Mouse (Mus musculus) thymus, postnatal 10 days (tissue): ENCODE results near the gene Npl.
A peak's percentile ranks its signal among the peaks of the same experiment; 100 is the strongest.
"Not testable (repeated sequence)": the region's sequence is repeated elsewhere in the genome, so short reads cannot be mapped to it uniquely, and the experiment has no call there.

Experiments used
- DNase-seq, 2 experiments: peaks; one replicate each; pipeline ENCODE4 v3.0.0; 2021; ENCODE audit warnings: low spot score in 2 of 2

The Npl gene

DNA sequence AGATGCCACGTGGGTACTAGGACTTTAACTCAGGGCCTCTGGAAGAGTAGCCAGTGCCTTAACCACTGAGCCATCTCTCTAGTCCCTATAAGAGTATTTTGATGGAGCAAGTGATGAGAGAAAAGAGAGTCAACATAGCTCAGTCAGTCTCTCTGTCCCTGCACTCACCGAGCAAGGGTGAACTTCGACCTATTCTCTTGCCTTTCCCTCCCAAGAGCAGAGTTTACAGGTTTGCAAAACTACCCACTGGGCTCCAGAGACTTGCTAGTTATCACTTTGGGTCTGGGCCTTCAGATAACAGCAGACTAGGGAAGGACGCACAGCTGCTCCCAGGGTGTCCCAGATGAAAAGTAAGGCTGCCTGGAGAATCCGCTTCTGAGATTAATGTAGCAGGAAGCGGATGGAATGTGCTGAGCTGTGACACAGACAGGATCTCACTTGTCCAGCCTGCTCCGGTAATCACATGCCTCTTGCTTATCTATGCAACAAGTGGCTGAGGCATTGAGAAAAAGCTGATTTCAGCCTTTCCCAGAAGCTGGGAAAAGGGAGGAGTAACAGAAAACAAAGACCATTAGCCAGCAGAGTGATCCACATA, 7.0 kb downstream of the Npl start:
- DNase-seq: no peak

DNA sequence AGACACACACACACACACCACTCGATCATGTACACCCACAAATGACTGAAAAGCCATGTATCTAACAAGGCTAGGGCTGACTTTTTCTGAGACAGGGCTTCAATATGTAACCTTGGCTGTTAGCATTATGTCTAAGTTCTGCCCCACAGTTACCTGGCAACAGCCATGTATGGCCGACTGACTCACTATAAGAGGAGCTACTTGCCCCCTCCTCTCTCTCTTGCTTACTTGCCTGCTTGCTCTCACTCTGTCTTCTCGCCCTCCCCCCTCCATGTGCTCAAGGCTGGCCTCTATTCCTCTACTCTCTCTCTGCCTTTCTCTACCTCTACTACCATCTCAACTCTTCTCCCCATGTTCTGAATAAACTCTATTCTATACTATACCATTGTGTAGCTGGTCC, 9.1 kb downstream of the Npl start:
- no peak for DNase-seq

DNA sequence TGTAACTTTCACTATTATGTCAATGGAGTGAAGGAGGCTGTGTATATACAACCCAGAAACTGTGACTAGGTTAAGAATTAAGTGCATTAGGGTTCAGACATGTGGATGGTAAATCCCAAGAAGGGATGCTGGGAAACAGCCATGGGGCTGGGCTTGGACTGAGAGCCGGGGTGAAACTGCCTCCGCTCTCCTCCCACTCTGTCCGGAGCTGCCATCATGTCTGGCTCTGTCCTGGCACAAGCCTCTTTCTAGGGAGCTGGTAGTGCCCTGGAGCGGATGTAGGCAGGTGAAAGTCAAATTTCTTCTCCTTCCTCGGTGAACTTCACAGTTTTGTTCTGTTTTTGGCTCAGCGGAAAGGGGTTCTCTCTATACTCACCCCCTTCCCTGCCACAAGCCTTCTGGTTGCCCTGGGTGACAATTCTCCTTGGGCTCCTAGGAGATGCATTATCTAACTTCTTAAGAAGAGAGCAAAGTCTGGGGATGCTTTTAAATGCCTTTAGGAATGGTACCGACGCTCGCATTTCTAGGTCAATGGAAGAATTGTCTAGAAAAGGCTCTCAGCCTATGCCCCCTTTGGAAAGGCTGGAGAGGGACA, 10.0 kb downstream of the Npl start:
- DNase-seq: no peak

DNA sequence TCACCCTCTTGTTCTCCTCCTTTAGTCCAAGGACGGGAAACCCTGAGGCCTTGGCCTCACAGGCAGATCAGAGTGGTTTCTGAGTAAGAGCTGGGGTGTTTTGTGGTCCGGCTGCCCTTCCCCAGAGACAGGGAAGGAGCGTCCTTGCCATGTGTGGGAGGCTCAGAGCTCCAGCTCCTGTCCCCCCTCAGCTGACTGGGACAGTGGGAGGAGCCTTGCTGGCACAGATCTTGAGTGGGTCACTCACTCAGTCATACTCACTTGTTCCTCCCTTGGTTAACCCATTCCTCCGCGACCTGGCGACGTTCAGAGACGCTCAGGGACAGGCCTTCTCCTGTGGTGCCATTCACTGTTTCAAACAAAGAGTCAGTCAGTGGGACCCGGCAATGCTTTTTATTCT, 14.2 kb downstream of the Npl start:
- DNase-seq: no peak

DNA sequence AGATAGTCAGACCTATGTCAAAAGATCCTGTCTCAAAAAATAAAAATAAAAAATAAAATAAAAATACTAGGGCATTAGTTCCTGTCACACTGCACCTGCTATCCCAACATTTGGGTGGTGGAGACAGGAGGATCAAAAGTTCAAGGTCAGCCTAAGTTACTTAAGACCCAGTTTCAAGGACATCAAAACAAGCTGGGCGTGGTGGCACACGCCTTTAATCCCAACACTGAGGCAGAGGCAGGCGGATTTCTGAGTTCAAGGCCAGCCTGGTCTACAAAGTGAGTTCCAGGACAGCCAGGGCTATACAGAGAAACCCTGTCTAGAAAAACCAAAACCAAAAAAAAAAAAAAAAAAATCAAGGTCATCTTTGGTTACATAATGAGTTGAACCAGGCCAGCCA, 16.9 kb downstream of the Npl start:
- DNase-seq: not testable (repeated sequence)

DNA sequence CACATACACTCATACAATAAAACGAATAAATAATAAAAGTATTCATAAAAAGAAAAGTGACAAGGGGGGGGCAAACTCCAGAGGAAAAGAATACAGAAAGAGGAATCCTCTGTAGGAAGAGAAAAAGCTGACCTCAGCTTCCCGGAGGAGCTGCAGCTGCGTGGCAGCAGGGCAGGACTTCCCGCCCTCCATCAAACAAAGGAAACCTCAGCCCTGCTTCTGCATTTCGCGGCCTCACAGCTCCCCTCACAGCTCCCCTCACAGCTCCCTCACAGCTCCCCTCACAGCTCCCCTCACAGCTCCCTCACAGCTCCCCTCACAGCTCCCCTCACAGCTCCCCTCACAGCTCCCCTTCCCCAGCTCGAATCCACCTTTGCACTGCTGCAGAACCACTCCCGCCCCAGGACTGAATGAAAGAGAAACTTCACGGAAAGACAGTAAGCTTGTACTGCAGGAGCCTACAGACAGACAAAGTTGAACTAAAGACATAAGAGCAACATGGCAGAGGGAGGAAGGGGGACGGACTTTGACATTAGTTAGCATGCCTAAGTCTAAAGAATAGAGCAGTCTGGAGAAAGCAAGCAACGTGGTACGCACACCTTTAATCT, 17.5 kb downstream of the Npl start:
- peak; percentile 70 to 72 for DNase-seq

DNA sequence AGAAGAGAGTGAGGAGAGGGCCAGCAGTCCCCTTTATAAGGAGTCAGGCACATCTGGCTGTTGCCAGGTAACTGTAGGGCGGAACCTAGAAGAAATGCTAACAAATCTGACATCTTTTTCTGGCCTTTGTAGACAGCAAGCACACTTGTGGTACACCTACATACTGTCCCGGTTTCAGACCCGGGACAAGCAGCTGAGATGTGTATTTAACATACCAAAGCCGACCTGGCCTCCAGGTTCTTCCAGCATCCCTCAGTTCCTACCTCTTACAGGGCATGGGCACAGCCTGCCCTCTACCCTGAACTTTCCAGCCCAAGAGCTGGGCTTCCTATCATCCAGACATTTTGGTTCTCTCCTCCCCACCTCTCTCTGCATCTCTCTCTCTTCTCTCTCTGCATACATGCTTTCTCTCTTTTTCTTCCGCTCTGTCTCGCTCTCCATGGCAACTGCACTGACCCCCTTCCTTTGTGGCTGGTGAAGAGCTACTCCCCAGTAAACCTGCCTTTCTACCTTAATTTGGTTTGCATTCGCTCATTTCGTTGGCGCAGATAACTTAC, 18.1 kb downstream of the Npl start:
- DNase-seq: peak in 1 of 2 experiments; percentile 20

DNA sequence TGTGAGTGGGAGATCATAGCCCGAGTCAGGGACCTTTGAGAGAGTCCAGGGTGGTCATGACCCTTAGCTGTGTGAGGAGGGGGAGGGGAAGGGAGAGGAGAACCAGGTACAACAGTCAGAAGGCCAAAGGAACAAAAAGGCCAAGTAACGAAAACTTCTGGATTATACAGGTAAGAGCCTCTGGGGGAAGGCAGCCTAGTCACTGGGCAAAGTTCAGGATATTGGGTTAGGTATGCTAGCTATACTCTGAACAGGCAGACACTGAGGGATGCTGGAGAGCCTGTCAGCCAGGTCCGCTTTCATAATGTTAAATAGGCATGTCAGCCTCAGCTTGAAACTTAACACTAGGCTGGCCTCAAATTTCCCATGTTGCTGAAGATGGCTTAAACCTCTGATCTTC, 27.7 kb downstream of the Npl start:
- no peak for DNase-seq

DNA sequence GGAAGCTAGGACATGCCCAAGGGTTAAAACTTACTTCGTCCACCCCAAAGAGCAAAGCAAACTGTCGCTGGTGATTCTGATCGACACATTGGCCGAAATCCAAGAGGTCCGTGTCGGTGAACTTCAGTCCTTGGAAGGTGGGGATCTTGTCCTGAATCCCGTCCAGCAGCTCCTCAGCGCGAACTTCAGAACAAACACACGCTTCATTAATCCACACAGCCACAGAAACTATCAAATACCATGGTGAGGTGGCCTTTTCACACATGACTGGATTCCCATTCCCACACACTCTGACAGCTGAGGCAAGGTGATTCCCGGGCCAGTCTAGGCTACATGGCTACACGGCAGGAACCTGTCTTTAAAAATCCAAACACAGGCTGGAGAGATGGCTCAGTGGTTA, 34.5 kb downstream of the Npl start:
- no peak for DNase-seq

DNA sequence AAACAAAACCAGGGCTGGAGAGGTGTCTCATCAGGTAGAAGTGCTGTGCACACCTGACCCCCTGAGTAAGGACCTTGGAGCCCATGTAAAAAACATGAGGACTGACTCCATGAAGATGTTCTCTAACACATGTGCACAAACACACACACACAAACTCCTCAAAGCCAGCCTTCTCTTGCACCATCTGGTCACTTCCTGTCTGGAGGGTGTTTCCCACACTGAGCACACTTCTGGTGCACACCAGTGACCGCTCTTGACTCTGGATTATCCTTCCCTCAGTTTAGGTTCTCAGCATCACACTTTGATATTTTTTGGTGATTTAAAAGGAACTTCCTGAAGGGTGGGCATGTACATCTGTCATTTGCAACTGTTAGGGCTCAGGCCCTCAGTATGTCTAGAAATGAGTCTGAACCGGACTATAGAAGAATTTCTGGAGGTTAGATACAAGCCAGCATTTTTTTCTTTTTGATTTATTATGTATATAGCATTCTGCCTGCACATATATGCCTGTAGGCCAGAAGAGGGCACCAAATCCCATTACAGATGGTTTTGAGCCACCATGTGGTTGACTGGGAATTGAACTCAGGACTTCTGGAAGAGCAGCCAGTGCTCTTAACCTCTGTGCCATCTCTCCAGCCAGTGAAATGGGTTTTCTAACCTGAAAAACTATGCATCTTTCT, 39.4 kb downstream of the Npl start:
- DNase-seq: peak in 1 of 2 experiments; percentile 25

DNA sequence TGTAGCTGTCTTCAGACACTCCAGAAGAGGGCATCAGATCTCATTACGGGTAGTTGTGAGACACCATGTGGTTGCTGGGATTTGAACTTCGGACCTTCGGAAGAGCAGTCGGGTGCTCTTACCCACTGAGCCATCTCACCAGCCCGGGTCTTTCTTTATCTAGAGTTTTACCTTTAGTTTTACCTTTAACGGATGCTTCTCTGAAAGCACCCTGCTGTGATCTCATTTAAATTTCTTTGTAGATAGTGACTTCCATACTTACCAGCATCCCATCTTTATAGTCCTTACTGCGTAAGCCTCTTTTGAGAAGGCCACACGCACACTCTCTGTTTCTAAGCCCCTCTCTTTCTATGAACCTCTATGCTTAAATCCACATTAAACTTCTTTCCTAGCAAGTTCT, 40.3 kb downstream of the Npl start:
- not testable (repeated sequence) for DNase-seq

DNA sequence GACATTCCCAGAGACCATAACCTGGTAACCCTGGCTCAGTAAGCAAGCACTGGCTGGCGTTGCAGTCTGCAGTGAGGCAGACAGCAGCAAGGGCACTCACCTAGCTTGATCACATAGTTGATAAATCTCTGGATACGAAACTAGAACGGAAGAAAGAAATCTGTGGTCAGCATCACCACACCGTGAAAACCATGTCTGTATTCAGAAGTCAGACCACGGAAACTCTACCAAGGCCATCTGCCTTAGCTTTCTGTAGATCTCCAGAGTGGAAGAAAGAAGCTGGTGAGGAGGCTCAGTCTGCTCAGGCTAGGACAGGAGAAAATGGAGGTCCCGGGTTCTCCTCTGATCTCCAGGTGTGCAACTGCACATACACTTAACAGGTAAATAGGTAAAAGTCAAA, 40.8 kb downstream of the Npl start:
- DNase-seq: no peak

DNA sequence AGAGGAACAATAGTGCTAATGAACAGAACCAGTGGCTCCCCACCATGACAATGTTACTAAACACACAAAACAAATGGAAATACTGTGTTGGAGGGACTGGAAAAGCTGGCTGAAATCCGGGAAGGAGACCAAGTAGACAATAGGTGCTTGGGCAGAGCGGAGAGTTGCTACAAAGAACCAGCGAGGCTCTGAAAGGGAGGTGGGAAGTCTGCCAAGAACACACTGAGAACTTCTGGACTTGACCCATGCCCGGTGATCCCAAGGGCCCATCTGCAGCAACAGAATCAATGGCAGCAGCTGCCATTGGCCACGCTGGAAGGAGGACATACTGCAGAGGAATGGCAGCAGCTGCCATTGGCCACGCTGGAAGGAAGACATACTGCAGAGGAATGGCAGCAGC, 43.6 kb downstream of the Npl start:
- DNase-seq: no peak

DNA sequence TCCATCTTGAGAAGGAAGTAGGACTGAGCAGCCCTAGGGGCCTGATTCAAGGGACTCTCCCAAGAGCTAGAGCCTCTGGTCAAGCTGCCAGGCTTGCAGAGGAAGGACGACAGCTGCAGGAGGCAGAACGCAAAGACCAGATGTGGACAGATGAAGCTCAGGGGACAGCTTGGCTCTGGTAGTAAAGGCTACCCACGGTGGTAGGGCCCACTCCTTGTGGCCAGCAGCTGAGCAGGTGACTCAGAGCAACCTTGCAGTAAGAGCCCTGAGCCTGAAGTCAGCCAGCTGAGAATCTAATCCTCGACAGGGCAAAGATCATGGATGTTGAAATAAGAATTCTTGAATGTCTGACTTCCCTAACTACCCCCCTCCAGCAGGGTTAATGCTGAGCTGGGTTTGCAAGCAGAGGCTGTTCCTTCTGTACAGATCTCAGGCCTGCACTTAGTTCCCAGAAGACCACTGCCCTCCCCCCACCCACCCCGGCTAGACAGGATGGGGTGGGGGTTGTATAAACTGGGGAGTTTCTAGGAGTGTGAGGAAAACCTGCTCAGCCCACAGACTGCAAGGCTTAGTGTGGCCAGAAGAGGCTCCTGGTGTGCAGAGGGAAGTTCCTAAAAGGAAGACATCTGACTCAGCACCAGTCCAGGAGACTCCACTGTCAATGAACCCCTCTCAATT, 48.1 kb downstream of the Npl start:
- DNase-seq: no peak

DNA sequence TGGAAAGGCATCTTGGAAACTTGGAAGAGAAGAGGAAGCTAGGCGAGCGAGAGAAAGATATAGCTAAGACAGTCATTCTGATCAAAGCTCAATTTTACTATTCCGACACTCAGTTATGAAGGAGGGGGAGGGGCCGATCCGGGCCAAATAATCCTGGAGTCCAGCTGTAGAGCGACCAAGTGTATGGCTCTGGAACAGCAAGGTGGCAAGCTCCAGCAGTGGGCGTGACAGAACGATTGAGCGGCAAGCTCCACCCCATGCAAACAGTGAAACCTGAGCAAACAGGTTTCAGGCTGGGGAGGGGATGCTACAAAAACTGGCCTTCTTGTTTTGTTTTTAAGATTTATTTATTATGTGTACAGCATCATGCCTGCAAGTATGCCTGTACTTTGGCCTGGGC, 49.8 kb downstream of the Npl start:
- DNase-seq: no peak

DNA sequence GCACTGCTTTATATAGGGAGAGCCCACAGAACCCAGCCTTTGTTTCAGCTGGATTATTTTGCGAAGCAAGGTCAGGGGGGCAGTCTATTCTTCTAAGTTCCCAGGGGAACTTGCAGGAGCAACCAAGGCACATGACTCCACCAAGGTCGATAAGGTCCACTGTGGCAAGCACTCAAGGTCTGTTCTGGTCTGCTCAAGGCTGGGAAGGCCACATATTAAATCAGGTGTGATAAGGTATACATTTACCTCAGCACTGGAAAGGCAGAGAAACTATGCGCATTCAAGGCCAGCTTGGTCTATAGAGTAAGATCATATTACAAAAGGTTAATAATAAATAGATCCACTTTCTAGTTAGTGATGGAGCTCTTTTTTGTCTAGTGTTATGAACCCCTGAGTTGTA, 53.8 kb downstream of the Npl start:
- DNase-seq: no peak

DNA sequence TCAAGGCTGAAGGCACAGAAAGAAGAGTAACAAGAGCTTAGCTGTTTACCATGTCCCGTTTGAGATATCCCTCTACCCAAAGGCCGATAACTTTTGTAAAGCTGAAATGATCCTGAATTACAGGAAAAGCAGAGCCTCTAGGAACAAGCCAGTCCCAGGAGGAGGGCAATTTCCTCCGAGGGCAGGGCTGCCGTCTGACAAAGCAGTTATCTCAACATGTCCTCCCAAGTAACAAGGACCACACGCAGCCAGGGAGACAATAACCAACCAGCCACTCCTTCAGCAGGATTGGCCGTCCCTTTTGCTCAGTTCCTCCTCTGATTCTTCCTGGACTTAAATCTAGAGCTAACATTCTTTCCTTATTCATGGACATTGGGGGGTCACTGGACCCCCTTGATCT, 55.9 kb downstream of the Npl start:
- no peak for DNase-seq

DNA sequence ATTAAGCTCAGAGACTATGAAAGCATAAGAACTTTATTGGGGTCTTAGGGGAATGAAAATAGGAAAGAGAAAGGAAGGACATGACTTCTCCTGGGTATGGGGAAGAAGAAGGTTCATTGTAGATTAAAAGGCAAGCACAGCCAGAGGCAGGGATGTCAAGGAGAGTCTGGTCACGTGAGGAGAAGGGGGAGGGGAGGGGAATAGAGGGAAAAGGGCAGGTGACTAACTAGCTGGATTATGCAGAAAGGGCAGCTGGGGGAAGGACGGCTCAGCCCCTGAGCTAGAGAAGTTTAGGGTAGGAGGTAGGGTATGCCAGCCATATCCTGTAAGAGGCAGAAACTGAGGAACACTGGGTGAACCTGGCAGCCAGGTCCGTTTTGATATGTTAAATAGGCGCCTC, 56.5 kb downstream of the Npl start:
- no peak for DNase-seq

DNA sequence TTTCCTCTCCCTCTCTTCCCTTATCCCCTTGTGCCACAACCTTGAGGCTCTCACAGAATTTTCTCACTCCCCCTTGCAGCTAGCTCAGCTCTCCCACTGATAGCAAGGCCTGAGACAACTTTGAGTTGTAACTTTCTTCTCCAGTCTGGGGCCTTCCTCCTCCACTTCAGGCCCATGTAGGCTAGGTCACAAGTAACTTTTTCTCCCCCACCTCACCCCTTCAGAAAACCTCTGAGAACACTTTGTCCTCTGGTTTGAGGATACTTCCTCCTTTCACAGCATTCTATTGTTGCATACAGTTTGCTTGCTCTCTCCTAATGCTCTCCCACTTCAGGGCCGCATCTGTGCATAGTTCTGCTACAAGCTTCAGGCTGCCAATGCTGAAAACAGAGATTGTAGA, 58.0 kb downstream of the Npl start:
- DNase-seq: no peak

DNA sequence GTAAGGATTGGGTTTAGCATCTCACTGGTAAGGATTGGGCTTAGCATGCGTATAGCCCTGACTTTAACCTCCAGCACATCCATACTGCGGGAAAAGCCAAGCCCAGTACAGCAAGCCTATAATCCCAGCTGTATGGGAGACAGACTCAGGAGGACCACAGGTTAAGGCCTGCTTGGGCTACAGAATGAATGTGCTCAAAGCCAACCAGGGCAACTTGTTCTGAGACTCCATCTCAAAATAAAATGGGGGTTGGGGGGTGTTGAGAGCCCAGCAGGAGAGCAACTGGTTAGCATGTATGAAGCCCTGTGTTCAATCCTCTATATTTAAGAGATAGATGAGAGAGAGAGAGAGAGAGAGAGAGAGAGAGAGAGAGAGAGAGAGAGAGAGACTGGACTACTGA, 58.5 kb downstream of the Npl start:
- no peak for DNase-seq

DNA sequence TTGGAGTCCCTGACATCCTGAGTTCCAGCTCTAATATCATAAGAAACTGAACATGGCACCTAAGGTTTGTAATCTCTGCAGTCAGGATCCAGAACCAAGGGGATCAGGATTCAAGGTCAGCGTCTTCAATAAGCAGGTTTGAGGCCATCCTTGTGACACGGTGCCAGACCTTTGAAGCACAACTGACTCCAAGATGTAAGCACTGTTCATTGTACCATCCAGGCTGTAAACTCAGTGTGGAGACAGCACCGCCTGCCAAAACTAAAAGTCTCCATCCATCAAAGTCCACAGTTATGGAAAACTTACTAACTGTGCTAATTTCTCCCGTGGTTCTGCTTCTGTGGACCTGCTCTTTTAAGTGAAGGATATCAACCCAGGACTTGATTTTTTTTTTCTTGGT, 59.9 kb downstream of the Npl start:
- no peak for DNase-seq

DNA sequence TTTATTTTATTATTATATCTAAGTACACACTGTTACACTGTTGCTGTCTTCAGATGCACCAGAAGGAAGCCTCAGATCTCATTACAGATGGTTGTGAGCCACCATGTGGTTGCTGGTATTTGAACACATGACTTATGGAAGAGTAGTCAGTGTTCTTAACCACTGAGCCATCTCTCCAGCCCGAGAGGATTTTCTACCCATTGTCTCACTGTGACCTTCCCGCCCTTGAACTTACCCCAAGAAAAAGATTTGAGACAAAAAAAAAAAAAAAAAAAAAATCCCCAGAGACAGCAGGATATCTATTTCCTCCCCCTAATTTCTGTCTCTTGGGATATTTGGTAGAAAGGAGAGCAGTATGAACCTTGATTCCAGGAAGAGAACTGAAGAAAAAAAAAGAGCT, 60.3 kb downstream of the Npl start:
- no peak for DNase-seq
